Mouse (Mus musculus) heart, embryonic 11.5 days (tissue): Measurements from ENCODE around the gene Gnai3. TPM values are rescaled to one million over a fixed set of nuclear protein-coding genes. Genes with fewer than 3 reads are reported as not detected.

ENCODE experiments used
- ATAC-seq: fragments of 200-750 bp; cut with Nextera tagmentation; replicated peaks from 2 replicates; pipeline ENCODE4 v1.8.0; 2017; ENCODE audit warnings: moderate library complexity; ENCODE audit not compliant: insufficient number of reproducible peaks, low FRiP score, low TSS enrichment
- H3K27ac ChIP-seq: fragments of 300-500 bp; sonication (generic); 2 replicates; pipeline ENCODE4 v1.5.1; 2014; ENCODE audit warnings: mild to moderate bottlenecking, low read depth, low read length
- H3K27me3 ChIP-seq: fragments of 300-500 bp; sonication (generic); 2 replicates; pipeline ENCODE4 v1.6.1; 2014; ENCODE audit warnings: mild to moderate bottlenecking, low read length, mixed read lengths; ENCODE audit not compliant: control insufficient read depth, insufficient read depth
- H3K36me3 ChIP-seq: fragments of 300-500 bp; sonication (generic); 2 replicates; pipeline ENCODE4 v1.6.1; 2014; ENCODE audit warnings: mild to moderate bottlenecking, low read length, moderate library complexity, mixed read lengths; ENCODE audit not compliant: control insufficient read depth, insufficient read depth
- H3K4me1 ChIP-seq: fragments of 300-500 bp; sonication (generic); 2 replicates; pipeline ENCODE4 v1.6.1; 2014; ENCODE audit warnings: low read length; ENCODE audit not compliant: control insufficient read depth, insufficient read depth
- H3K4me2 ChIP-seq: fragments of 300-500 bp; sonication (generic); 2 replicates; pipeline ENCODE4 v1.6.1; 2014; ENCODE audit warnings: mild to moderate bottlenecking, moderate library complexity
- H3K4me3 ChIP-seq: fragments of 300-500 bp; sonication (generic); 2 replicates; pipeline ENCODE4 v1.5.1; 2014; ENCODE audit warnings: low read depth, low read length
- H3K9ac ChIP-seq: fragments of 300-500 bp; sonication (generic); 2 replicates; pipeline ENCODE4 v1.6.1; 2014; ENCODE audit warnings: mild to moderate bottlenecking, low read depth, low read length, moderate library complexity
- H3K9me3 ChIP-seq: fragments of 300-500 bp; sonication (generic); replicated peaks from 2 replicates; pipeline ENCODE4 v1.6.1; 2016; ENCODE audit warnings: low read length; ENCODE audit not compliant: control insufficient read depth
- WGBS: fragments of 180-500 bp; shearing (Covaris S2); extraction: QIAGEN DNeasy Blood & Tissue Kit; methylation state at CpG from one replicate; pipeline ENCODE4 v1.1.7; 2014; ENCODE audit not compliant: insufficient replicate concordance; 5-methylcytosine and 5-hydroxymethylcytosine counted together
- polyA plus RNA-seq: library from polyadenylated mRNA; unstranded; fragments of >200 nt; fragmentation: Nextera tagmentation; extraction: Ambion mirVana; gene quantifications from 2 replicates; pipeline ENCODE4 v1.2.1, GENCODE M21; 2014

The Gnai3 gene
- polyA plus RNA-seq, 1 experiment from 2014 or later = 91.3 TPM

GRCm38 (mm10) chr3:108146671-108147070 lies 725 bp upstream of the Gnai3 start:
- Histone ChIP-seq H3K9me3 (no peaks in the 10 kb centered on the region), H3K36me3 (no peaks in the 10 kb centered on the region), H3K27me3 (no peaks in the 10 kb centered on the region), H3K4me3 (peak overlapping the region; percentile 86), H3K9ac (peak overlapping the region; percentile 90), H3K27ac (no peak overlapping the region), H3K4me1 (peaks cover 11% of the 10 kb centered on the region), H3K4me2 (peak overlapping the region; percentile 77)
- ATAC-seq = no peak
- 50% methylated on average over 5 of the region's 5 CpGs for WGBS

DNA sequence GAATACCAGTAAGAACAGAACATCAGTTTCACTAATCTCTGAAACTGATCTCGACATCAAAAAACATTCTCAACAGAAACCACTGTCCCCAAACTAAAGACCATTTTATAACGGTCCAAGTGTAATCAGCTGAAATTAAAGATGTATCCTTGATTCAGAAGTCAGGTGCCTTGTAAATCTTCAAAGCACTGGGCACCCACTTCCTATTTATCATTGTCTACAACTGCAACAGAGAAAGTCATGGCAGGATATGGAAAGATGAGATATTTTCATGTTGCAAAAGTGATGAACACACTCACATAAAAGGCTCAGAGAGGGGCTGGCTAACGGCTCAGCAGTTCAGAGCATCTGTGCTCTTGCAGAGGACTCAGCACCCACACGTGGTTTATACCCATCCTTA lies 5.2 kb downstream of the Gnai3 start:
- WGBS = 86% methylated on average over 4 of the region's 4 CpGs

DNA sequence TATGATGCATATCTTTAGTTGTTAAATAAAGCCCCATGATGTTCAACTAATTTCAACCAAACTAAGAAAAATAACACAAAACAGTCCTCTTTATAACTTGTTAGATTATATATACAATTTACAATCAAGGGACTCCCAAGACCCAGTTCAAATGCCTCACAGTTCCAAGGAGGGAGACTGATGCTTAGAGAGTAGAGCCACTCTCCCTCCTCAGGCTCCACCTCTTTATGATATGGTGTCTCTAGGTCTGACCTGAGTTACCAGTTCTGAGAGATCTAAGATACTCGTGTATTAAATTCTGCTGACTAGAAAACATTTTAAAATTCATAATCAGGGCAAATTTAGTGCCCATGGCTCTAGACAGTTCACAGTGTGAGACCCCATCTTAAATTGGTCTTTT lies 6.8 kb downstream of the Gnai3 start:
- Histone ChIP-seq H3K9ac (no peak overlapping the region), H3K4me2 (no peak overlapping the region), H3K36me3 (0 out of 2 replicates have a peak, but pooled peaks cover 2% of the 10 kb centered on the region), H3K4me1 (no peaks in the 10 kb centered on the region), H3K9me3 (no peaks in the 10 kb centered on the region), H3K27me3 (no peaks in the 10 kb centered on the region), H3K4me3 (no peak overlapping the region), H3K27ac (no peak overlapping the region)
- no peak for ATAC-seq
- 85% methylated on average over 1 of the region's 1 CpGs for WGBS

More for the DNA sequence above, 5.2 kb downstream of the Gnai3 start:
- no peak overlapping the region for H3K27ac ChIP-seq
- H3K4me3 ChIP-seq = no peak overlapping the region
- 0 out of 2 replicates have a peak, but pooled peaks cover 2% of the 10 kb centered on the region for H3K36me3 ChIP-seq
- no peak overlapping the region for H3K4me2 ChIP-seq
- no peaks in the 10 kb centered on the region for H3K9me3 ChIP-seq
- peaks cover 7% of the 10 kb centered on the region; the same call in 1 of the 2 replicates for H3K4me1 ChIP-seq
- no peak for ATAC-seq
- H3K9ac ChIP-seq = no peak overlapping the region
- no peaks in the 10 kb centered on the region for H3K27me3 ChIP-seq

DNA sequence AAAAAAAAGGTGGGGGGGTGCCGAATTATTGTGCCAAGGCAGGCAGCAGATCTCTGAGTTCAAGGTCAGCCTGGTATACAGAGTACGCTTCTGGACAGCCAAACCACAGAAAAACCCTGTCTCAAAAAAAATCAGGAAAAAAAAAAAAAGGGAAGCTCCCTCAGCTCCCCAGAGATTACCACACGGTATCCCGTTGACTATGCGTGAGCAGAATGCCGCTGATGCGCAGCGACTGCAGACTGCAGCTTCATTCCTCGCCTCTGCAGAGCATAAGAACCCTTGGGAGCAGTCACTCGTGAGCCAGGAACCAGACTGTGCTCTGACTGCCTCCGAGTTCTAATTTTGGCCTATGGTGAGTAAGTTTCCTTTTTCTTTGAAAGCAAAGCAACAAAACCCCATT lies 11.2 kb downstream of the Gnai3 start:
- H3K4me3 ChIP-seq = no peak overlapping the region
- no peaks in the 10 kb centered on the region for H3K27me3 ChIP-seq
- no peaks in the 10 kb centered on the region for H3K36me3 ChIP-seq
- H3K4me2 ChIP-seq = no peak overlapping the region
- H3K9me3 ChIP-seq = no peaks in the 10 kb centered on the region
- no peak overlapping the region for H3K9ac ChIP-seq
- 69% methylated on average over 11 of the region's 11 CpGs for WGBS
- H3K4me1 ChIP-seq = peaks cover 34% of the 10 kb centered on the region
- no peak; the same call in 1 of the 2 replicates for ATAC-seq
- H3K27ac ChIP-seq = no peak overlapping the region

- no peak overlapping the region for H3K9ac ChIP-seq
- H3K9me3 ChIP-seq = no peaks in the 10 kb centered on the region
- H3K4me2 ChIP-seq = no peak overlapping the region
- peaks cover 44% of the 10 kb centered on the region for H3K4me1 ChIP-seq
- no peaks in the 10 kb centered on the region for H3K36me3 ChIP-seq
- no peak for ATAC-seq
- WGBS = 65% methylated on average over 1 of the region's 1 CpGs
- H3K27me3 ChIP-seq = no peaks in the 10 kb centered on the region
- no peak overlapping the region for H3K4me3 ChIP-seq
- peak overlapping the region; percentile 42 for H3K27ac ChIP-seq
These were observed 13.5 kb downstream of the Gnai3 start for GRCm38 (mm10) chr3:108132484-108132883.

DNA sequence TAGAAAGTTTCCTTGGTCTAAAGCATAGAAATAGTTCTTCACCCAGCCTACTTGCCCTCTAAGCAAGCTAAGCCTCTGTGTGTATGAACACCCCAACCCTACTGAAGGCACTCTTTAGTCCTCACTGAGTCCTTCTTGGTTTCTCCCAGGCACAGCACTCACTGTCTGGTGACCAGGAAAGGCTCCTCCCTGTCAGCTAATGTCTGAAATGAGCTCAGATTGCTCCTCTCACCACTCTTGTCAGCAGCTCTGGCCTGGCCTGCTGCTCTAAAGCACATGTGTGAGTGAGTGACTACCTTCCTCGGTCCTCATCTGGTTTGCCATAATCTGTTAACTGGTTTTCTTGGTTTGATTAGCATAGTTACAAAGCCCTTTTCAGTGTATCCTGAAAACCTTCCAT lies 14.1 kb downstream of the Gnai3 start:
- Histone ChIP-seq H3K27me3 (no peaks in the 10 kb centered on the region), H3K9me3 (no peaks in the 10 kb centered on the region), H3K4me1 (peaks cover 44% of the 10 kb centered on the region), H3K27ac (peak overlapping the region; percentile 42; the same call in 1 of the 2 replicates), H3K9ac (0 out of 2 replicates have a peak overlapping the region, but pooled peaks have one; percentile 22), H3K4me2 (no peak overlapping the region), H3K36me3 (no peaks in the 10 kb centered on the region), H3K4me3 (no peak overlapping the region)
- WGBS = 33% methylated on average over 1 of the region's 1 CpGs
- no peak for ATAC-seq

DNA sequence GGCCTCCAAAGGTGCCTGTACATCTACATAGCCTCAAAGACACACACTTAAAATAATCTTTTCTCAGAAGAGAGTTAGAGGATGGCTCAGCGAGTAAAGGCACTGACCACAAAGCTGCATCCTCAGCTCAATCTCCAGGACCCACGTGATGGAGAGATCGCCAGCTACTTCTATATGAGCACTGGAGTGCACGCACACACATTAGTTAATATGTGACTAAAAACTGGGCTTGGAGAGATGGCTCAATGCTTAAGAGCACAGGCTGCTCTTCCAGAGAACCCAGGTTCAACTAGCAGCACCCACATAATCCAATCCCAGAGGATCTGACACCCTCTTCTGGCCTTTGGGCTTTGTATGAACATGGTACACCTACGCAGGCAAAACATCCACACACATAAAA lies 14.7 kb downstream of the Gnai3 start:
- H3K9ac ChIP-seq = no peak overlapping the region
- H3K4me3 ChIP-seq = no peak overlapping the region
- no peaks in the 10 kb centered on the region for H3K36me3 ChIP-seq
- WGBS = 91% methylated on average over 5 of the region's 5 CpGs
- H3K9me3 ChIP-seq = no peaks in the 10 kb centered on the region
- peaks cover 44% of the 10 kb centered on the region for H3K4me1 ChIP-seq
- H3K4me2 ChIP-seq = no peak overlapping the region
- H3K27ac ChIP-seq = no peak overlapping the region
- no peak for ATAC-seq
- H3K27me3 ChIP-seq = no peaks in the 10 kb centered on the region

GRCm38 (mm10) chr3:108129804-108130203 lies 16.1 kb downstream of the Gnai3 start:
- no peak overlapping the region for H3K27ac ChIP-seq
- H3K9me3 ChIP-seq = no peaks in the 10 kb centered on the region
- no peak overlapping the region for H3K4me3 ChIP-seq
- no peak for ATAC-seq
- H3K4me2 ChIP-seq = no peak overlapping the region
- no peaks in the 10 kb centered on the region for H3K27me3 ChIP-seq
- no peak overlapping the region for H3K9ac ChIP-seq
- H3K36me3 ChIP-seq = no peaks in the 10 kb centered on the region
- peaks cover 44% of the 10 kb centered on the region for H3K4me1 ChIP-seq
- WGBS = 71% methylated on average over 4 of the region's 4 CpGs

DNA sequence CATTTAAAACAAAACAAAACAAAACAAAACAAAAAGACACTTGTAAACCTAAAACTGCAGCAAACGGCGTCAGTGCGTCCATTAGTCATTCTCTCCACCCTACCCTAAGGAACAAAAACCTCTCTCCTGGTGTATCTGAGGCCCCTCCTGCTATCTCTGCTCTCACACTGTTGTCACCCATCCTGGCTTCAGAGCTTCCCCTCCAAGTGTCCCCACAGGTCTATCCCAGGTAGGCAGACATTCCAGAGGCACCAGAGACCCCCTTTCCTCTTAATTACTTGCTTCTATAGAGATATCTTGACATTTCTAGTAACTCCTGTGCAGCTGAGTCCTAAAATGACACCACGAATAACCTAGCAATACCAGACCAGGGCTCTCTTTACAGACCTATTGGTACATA lies 16.6 kb downstream of the Gnai3 start:
- Histone ChIP-seq H3K27me3 (no peaks in the 10 kb centered on the region), H3K9ac (no peak overlapping the region), H3K36me3 (no peaks in the 10 kb centered on the region), H3K4me1 (peaks cover 44% of the 10 kb centered on the region), H3K27ac (no peak overlapping the region), H3K9me3 (no peaks in the 10 kb centered on the region), H3K4me2 (no peak overlapping the region), H3K4me3 (no peak overlapping the region)
- 75% methylated on average over 4 of the region's 4 CpGs for WGBS
- ATAC-seq = no peak
